Mouse (Mus musculus) bone marrow macrophage, adult 2 months (primary cell): ENCODE measurements around the gene Gpr132.

Source experiments
- CTCF ChIP-seq: IDR thresholded peaks from 2 replicates; pipeline ENCODE4 v1.5.1; 2012; ENCODE audit warnings: low read depth, mild to moderate bottlenecking, low read length, moderate library complexity
- POLR2A ChIP-seq: IDR thresholded peaks from 2 replicates; pipeline ENCODE4 v1.6.1; 2012; ENCODE audit warnings: mild to moderate bottlenecking, low read depth, low read length, borderline replicate concordance

DNA sequence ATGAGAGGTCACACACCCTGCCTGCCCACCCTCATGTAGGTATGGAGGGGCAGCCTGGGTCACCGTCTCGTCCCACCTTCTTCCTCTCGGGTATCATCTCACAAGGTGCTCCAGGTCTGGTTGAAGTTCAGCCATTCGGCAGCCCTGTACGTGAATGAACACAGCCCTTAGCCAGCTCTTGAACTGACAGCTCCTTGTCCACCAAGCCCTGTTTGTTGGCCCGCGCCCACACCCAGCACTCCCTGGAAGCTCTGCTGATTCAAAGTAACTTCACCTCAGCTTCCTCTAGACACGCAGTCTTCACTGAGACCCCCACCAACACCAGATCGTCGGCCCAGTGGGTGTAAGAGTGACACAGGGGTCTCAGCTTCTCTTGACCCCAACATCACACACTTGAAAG lies 5.0 kb upstream of the Gpr132 start:
- TF ChIP-seq CTCF (no peak), POLR2A (no peak)
